Mouse (Mus musculus) v-Abl transformed pro-B cells (cell line): ENCODE measurements around the gene 2510039O18Rik.

ENCODE experiments used
- in situ Hi-C, 2 experiments: fragments of 400-800 bp; cut with MboI; formaldehyde crosslinking; loops; one replicate each; pipeline ENCODE4 v1.15.1; 2025; ENCODE audit not compliant: unreplicated experiment in 2 of 2

2510039O18Rik gene

GRCm38 (mm10) chr4:147936331-147936954 is 4.3 kb upstream of the 2510039O18Rik start, which contains the start of gene Plod1:
Gene Plod1, minus strand, starts transcription at chr4:147936767.
- in situ Hi-C loops, result no loop called here

GRCm38 (mm10) chr4:147937021-147937420 is 3.7 kb upstream of the 2510039O18Rik start:
- in situ Hi-C loops, result no loop called here

GRCm38 (mm10) chr4:147937486-147937885 is 3.2 kb upstream of the 2510039O18Rik start:
- in situ Hi-C loops, result no loop called here

- in situ Hi-C loops, result no loop called here
Observed at GRCm38 (mm10) chr4:147938148-147939096, 2.3 kb upstream of the 2510039O18Rik start.

- in situ Hi-C loops, result no loop called here
Observed at GRCm38 (mm10) chr4:147940111-147940510, 584 bp upstream of the 2510039O18Rik start.

- in situ Hi-C loops, result no loop called here
Observed at GRCm38 (mm10) chr4:147941045-147942020, 638 bp downstream of the 2510039O18Rik start.

- in situ Hi-C loops, result no loop called here
Observed at GRCm38 (mm10) chr4:147943005-147943404, 2.3 kb downstream of the 2510039O18Rik start.

- in situ Hi-C loops, result no loop called here
Observed at GRCm38 (mm10) chr4:147947511-147947910, 6.8 kb downstream of the 2510039O18Rik start.

- in situ Hi-C loops, result loop anchor here (10.0 kb wide), 2 partner anchors 481 to 651 kb away; partner anchors contain the start of gene Masp2 (in 1 of the 2)
Observed at GRCm38 (mm10) chr4:147953590-147953989, 12.9 kb downstream of the 2510039O18Rik start.

GRCm38 (mm10) chr4:147957141-147957540 is 16.4 kb downstream of the 2510039O18Rik start:
- in situ Hi-C loops, result loop anchor here (5.0 to 10.0 kb wide), 3 partner anchors 125 to 648 kb away; partner anchors contain the start of gene Masp2 (in 1 of the 2)

- in situ Hi-C loops, result loop anchor here (5.0 to 10.0 kb wide), 4 partner anchors 122 to 645 kb away; partner anchors contain the start of genes Fbxo2 (in 1 of the 2), Fbxo44 (in 1 of the 2) and Masp2 (in 1 of the 2)
Observed at GRCm38 (mm10) chr4:147959881-147960831, 19.5 kb downstream of the 2510039O18Rik start.

GRCm38 (mm10) chr4:147962781-147963180 is 22.1 kb downstream of the 2510039O18Rik start:
- in situ Hi-C loops, result loop anchor here in 1 of 2 experiments (5.0 kb wide), 1 partner anchor 200 kb away; the partner anchor contains the start of genes Fbxo2 and Fbxo44

GRCm38 (mm10) chr4:147963623-147964022 is 22.9 kb downstream of the 2510039O18Rik start:
- in situ Hi-C loops, result loop anchor here in 1 of 2 experiments (5.0 kb wide), 1 partner anchor 199 kb away; the partner anchor contains the start of genes Fbxo2 and Fbxo44

GRCm38 (mm10) chr4:147965712-147966111 is 25.0 kb downstream of the 2510039O18Rik start:
- in situ Hi-C loops, result no loop called here

GRCm38 (mm10) chr4:147968816-147969215 is 28.1 kb downstream of the 2510039O18Rik start:
- in situ Hi-C loops, result no loop called here

GRCm38 (mm10) chr4:147969337-147969736 is 28.6 kb downstream of the 2510039O18Rik start:
- in situ Hi-C loops, result no loop called here

GRCm38 (mm10) chr4:147976237-147976636 is 35.5 kb downstream of the 2510039O18Rik start:
- in situ Hi-C loops, result no loop called here

GRCm38 (mm10) chr4:147977726-147978125 is 37.0 kb downstream of the 2510039O18Rik start:
- in situ Hi-C loops, result no loop called here

GRCm38 (mm10) chr4:147978391-147978790 is 37.7 kb downstream of the 2510039O18Rik start:
- in situ Hi-C loops, result no loop called here
